Mouse (Mus musculus) liver, adult 2 months (tissue): Measurements from ENCODE around the gene Strip2. TPM values are rescaled to one million over a fixed set of nuclear protein-coding genes. Genes with fewer than 3 reads are reported as not detected.

Source experiments
- DNase-seq: peaks from one replicate; pipeline ENCODE4 v3.0.0-alpha.2; 2011; ENCODE audit warnings: low read depth, low spot score; ENCODE audit errors: extremely low read depth
- H3K27ac ChIP-seq: fragments of 200-500 bp; replicated peaks from 2 replicates; pipeline ENCODE4 v1.5.1; 2012; ENCODE audit warnings: low read depth, mild to moderate bottlenecking, control low read depth, inconsistent platforms, low read length; ENCODE audit not compliant: insufficient read depth
- H3K27me3 ChIP-seq: fragments of 200-500 bp; 2 replicates; pipeline ENCODE4 v1.6.1; 2012; ENCODE audit warnings: mild to moderate bottlenecking, moderate library complexity, low read length, inconsistent platforms; ENCODE audit not compliant: control insufficient read depth, insufficient read depth
- H3K36me3 ChIP-seq: fragments of 200-500 bp; 2 replicates; pipeline ENCODE4 v1.6.1; 2012; ENCODE audit warnings: low read length, inconsistent platforms; ENCODE audit not compliant: control insufficient read depth, insufficient read depth
- H3K4me1 ChIP-seq: fragments of 200-500 bp; 2 replicates; pipeline ENCODE4 v1.6.1; 2011; ENCODE audit warnings: low read length; ENCODE audit not compliant: control insufficient read depth, insufficient read depth
- H3K4me3 ChIP-seq: fragments of 200-500 bp; 2 replicates; pipeline ENCODE4 v1.5.1; 2011; ENCODE audit warnings: low read depth, mild to moderate bottlenecking, control low read depth, low read length, moderate library complexity; ENCODE audit not compliant: insufficient read depth
- H3K79me2 ChIP-seq: fragments of 200-500 bp; 2 replicates; pipeline ENCODE4 v1.6.1; 2012; ENCODE audit warnings: inconsistent platforms, mild to moderate bottlenecking, low read length, moderate library complexity; ENCODE audit not compliant: control insufficient read depth, insufficient read depth
- H3K9ac ChIP-seq: fragments of 200-500 bp; 2 replicates; pipeline ENCODE4 v1.6.1; 2012; ENCODE audit warnings: low read depth, mild to moderate bottlenecking, control low read depth, inconsistent platforms, low read length
- CTCF ChIP-seq: fragments of 200-500 bp; IDR thresholded peaks from 2 replicates; pipeline ENCODE4 v1.5.1; 2011; ENCODE audit warnings: low read depth, low read length, control low read depth
- POLR2A ChIP-seq: fragments of 200-500 bp; IDR thresholded peaks from 2 replicates; pipeline ENCODE4 v1.6.1; 2011; ENCODE audit warnings: low read length, control low read depth; ENCODE audit not compliant: insufficient read depth; ENCODE audit errors: extremely low read depth
- WGBS: fragments of 180-500 bp; shearing (Covaris S2); methylation state at CpG from one replicate; pipeline ENCODE4 v1.1.7; 2018; 5-methylcytosine and 5-hydroxymethylcytosine counted together
- polyA plus RNA-seq: library from polyadenylated mRNA; depleted of rRNA; stranded (reverse); fragments of >200 nt; gene quantifications from 2 replicates; pipeline ENCODE4 v1.2.3, GENCODE M21; 2012
- total RNA-seq: library from RNA; depleted of rRNA; stranded (reverse); fragments of >200 nt; gene quantifications from 2 replicates; pipeline ENCODE4 v1.2.3, GENCODE M21; 2014

The Strip2 gene
- total and polyA plus RNA-seq, 2 experiments = 0.02 to 0.18 TPM

GRCm38 (mm10) chr6:29944465-29944864 is 27.7 kb downstream of the Strip2 start:
- no peak overlapping the region for H3K27ac ChIP-seq
- DNase-seq = no peak
- 77% methylated on average over 1 of the region's 1 CpGs for WGBS
- H3K27me3 ChIP-seq = no peaks in the 10 kb centered on the region
- H3K36me3 ChIP-seq = no peaks in the 10 kb centered on the region
- TF ChIP-seq CTCF = no peak
- TF ChIP-seq POLR2A = no peak
- H3K79me2 ChIP-seq = no peaks in the 10 kb centered on the region
- H3K4me1 ChIP-seq = no peaks in the 10 kb centered on the region
- H3K9ac ChIP-seq = no peak overlapping the region
- H3K4me3 ChIP-seq = no peak overlapping the region

GRCm38 (mm10) chr6:29946568-29946967 is 29.8 kb downstream of the Strip2 start:
- Histone ChIP-seq H3K4me1 (no peaks in the 10 kb centered on the region), H3K36me3 (no peaks in the 10 kb centered on the region)

GRCm38 (mm10) chr6:29947823-29948222 is 31.0 kb downstream of the Strip2 start:
- WGBS = 78% methylated on average over 6 of the region's 6 CpGs
- Histone ChIP-seq H3K79me2 (no peaks in the 10 kb centered on the region), H3K27ac (no peak overlapping the region), H3K4me1 (no peaks in the 10 kb centered on the region), H3K36me3 (no peaks in the 10 kb centered on the region), H3K27me3 (no peaks in the 10 kb centered on the region), H3K4me3 (no peak overlapping the region), H3K9ac (no peak overlapping the region)
- DNase-seq = no peak
- TF ChIP-seq POLR2A (no peak), CTCF (no peak)

More at GRCm38 (mm10) chr6:29946568-29946967, 29.8 kb downstream of the Strip2 start:
- no peak for DNase-seq
- Histone ChIP-seq H3K4me3 (no peak overlapping the region), H3K27ac (no peak overlapping the region), H3K9ac (no peak overlapping the region), H3K79me2 (no peaks in the 10 kb centered on the region), H3K27me3 (no peaks in the 10 kb centered on the region)
- TF ChIP-seq POLR2A (no peak), CTCF (no peak)
- 77% methylated on average over 2 of the region's 2 CpGs for WGBS

- H3K4me1 ChIP-seq = no peaks in the 10 kb centered on the region; the same call in 1 of the 2 replicates
- no peaks in the 10 kb centered on the region for H3K27me3 ChIP-seq
- no peak overlapping the region for H3K27ac ChIP-seq
- H3K9ac ChIP-seq = no peak overlapping the region
- TF ChIP-seq CTCF = no peak
- TF ChIP-seq POLR2A = no peak
- no peak for DNase-seq
- WGBS = 98% methylated on average over 4 of the region's 4 CpGs
- no peaks in the 10 kb centered on the region for H3K79me2 ChIP-seq
- no peaks in the 10 kb centered on the region for H3K36me3 ChIP-seq
- H3K4me3 ChIP-seq = no peak overlapping the region
Observed at GRCm38 (mm10) chr6:29956749-29957148, 39.9 kb downstream of the Strip2 start.

- H3K79me2 ChIP-seq = no peaks in the 10 kb centered on the region
- no peak overlapping the region for H3K9ac ChIP-seq
- no peaks in the 10 kb centered on the region for H3K36me3 ChIP-seq
- 89% methylated on average over 3 of the region's 3 CpGs for WGBS
- H3K4me1 ChIP-seq = no peaks in the 10 kb centered on the region; the same call in 1 of the 2 replicates
- H3K4me3 ChIP-seq = no peak overlapping the region
- H3K27ac ChIP-seq = no peak overlapping the region
- DNase-seq = no peak
- TF ChIP-seq POLR2A = no peak
- H3K27me3 ChIP-seq = no peaks in the 10 kb centered on the region
Observed at GRCm38 (mm10) chr6:29958669-29959068, 41.9 kb downstream of the Strip2 start.

GRCm38 (mm10) chr6:29961081-29961480 is 44.3 kb downstream of the Strip2 start:
- TF ChIP-seq POLR2A (no peak), CTCF (no peak)
- Histone ChIP-seq H3K4me3 (no peak overlapping the region), H3K27ac (no peak overlapping the region), H3K79me2 (no peaks in the 10 kb centered on the region), H3K9ac (no peak overlapping the region), H3K27me3 (no peaks in the 10 kb centered on the region), H3K4me1 (no peaks in the 10 kb centered on the region; the same call in 1 of the 2 replicates), H3K36me3 (no peaks in the 10 kb centered on the region)
- no peak for DNase-seq
- 96% methylated on average over 6 of the region's 6 CpGs for WGBS
